Mouse (Mus musculus): ENCODE data around the gene Rheb.
"Not testable (repeated sequence)": the region's sequence is repeated elsewhere in the genome, so short reads cannot be mapped to it uniquely, and the experiment has no call there.

The Rheb gene

GRCm38 (mm10) chr5:24843103-24843475 lies 665 bp upstream of the Rheb start:
- no peak for DNase-seq (ENCODE audit: extremely low read depth, low read depth, low spot score)

GRCm38 (mm10) chr5:24841662-24842273 lies 656 bp downstream of the Rheb start:
- DNase-seq (ENCODE audit: extremely low read depth, low read depth, low spot score), result no peak

GRCm38 (mm10) chr5:24840975-24841431 lies 1.4 kb downstream of the Rheb start:
- no peak for DNase-seq (ENCODE audit: extremely low read depth, low read depth, low spot score)

- DNase-seq (ENCODE audit: extremely low read depth, low read depth, low spot score), result peak; percentile 94
Observed at GRCm38 (mm10) chr5:24834491-24834890, 7.9 kb downstream of the Rheb start.

GRCm38 (mm10) chr5:24831912-24832311 lies 10.5 kb downstream of the Rheb start:
- no peak for DNase-seq (ENCODE audit: extremely low read depth, low read depth, low spot score)

- DNase-seq (ENCODE audit: extremely low read depth, low read depth, low spot score), result no peak
Observed at GRCm38 (mm10) chr5:24828446-24828845, 14.0 kb downstream of the Rheb start.

- no peak for DNase-seq (ENCODE audit: extremely low read depth, low read depth, low spot score)
Observed at GRCm38 (mm10) chr5:24827173-24827572, 15.3 kb downstream of the Rheb start.

GRCm38 (mm10) chr5:24826056-24826770 lies 16.2 kb downstream of the Rheb start:
- DNase-seq (ENCODE audit: extremely low read depth, low read depth, low spot score), result no peak

GRCm38 (mm10) chr5:24825365-24826055 lies 16.9 kb downstream of the Rheb start:
- DNase-seq (ENCODE audit: extremely low read depth, low read depth, low spot score), result no peak

- no peak for DNase-seq (ENCODE audit: extremely low read depth, low read depth, low spot score)
Observed at GRCm38 (mm10) chr5:24823864-24824405, 18.5 kb downstream of the Rheb start.

GRCm38 (mm10) chr5:24822781-24823180 lies 19.6 kb downstream of the Rheb start:
- no peak for DNase-seq (ENCODE audit: extremely low read depth, low read depth, low spot score)

- DNase-seq (ENCODE audit: extremely low read depth, low read depth, low spot score), result not testable (repeated sequence)
Observed at GRCm38 (mm10) chr5:24822231-24822630, 20.2 kb downstream of the Rheb start.

- DNase-seq (ENCODE audit: extremely low read depth, low read depth, low spot score), result no peak
Observed at GRCm38 (mm10) chr5:24821403-24821841, 21.0 kb downstream of the Rheb start.

GRCm38 (mm10) chr5:24820627-24821026 lies 21.8 kb downstream of the Rheb start:
- DNase-seq (ENCODE audit: extremely low read depth, low read depth, low spot score), result no peak

- DNase-seq (ENCODE audit: extremely low read depth, low read depth, low spot score), result no peak
Observed at GRCm38 (mm10) chr5:24817191-24817590, 25.2 kb downstream of the Rheb start.

GRCm38 (mm10) chr5:24813946-24814345 lies 28.5 kb downstream of the Rheb start:
- DNase-seq (ENCODE audit: extremely low read depth, low read depth, low spot score), result peak; percentile 34

- no peak for DNase-seq (ENCODE audit: extremely low read depth, low read depth, low spot score)
Observed at GRCm38 (mm10) chr5:24813005-24813404, 29.4 kb downstream of the Rheb start.

- no peak for DNase-seq (ENCODE audit: extremely low read depth, low read depth, low spot score)
Observed at GRCm38 (mm10) chr5:24805222-24805621, 37.2 kb downstream of the Rheb start.

GRCm38 (mm10) chr5:24804661-24805060 lies 37.8 kb downstream of the Rheb start:
- DNase-seq (ENCODE audit: extremely low read depth, low read depth, low spot score), result no peak

GRCm38 (mm10) chr5:24801841-24802624 lies 40.4 kb downstream of the Rheb start:
- no peak for DNase-seq (ENCODE audit: extremely low read depth, low read depth, low spot score)

- DNase-seq (ENCODE audit: extremely low read depth, low read depth, low spot score), result no peak
Observed at GRCm38 (mm10) chr5:24800416-24800815, 42.0 kb downstream of the Rheb start.

Data from fat pad, adult 2 months (tissue).